Mouse (Mus musculus) limb, embryonic 11.5 days (tissue): Measurements from ENCODE around the gene Htr3b. TPM values are rescaled to one million over a fixed set of nuclear protein-coding genes. Genes with fewer than 3 reads are reported as not detected.

ENCODE experiments used
- polyA plus RNA-seq: library from polyadenylated mRNA; unstranded; fragments of >200 nt; fragmentation: Nextera tagmentation; extraction: Ambion mirVana; gene quantifications from 2 replicates; pipeline ENCODE4 v1.2.1, GENCODE M21; 2014

Htr3b gene
- polyA plus RNA-seq, 1 experiment from 2014 or later, result not detected

Other genes with a start within 250 kb of the Htr3b start
- 5.9 and 7.5 TPM in 2 replicates for gene Zbtb16, start 128.8 kb downstream of the Htr3b start, polyA plus RNA-seq
- gene Htr3a, start 53.9 kb downstream of the Htr3b start, polyA plus RNA-seq, result 0.19 and 0.40 TPM in 2 replicates
- 41.6 and 42.4 TPM in 2 replicates for gene Usp28, start 20.4 kb upstream of the Htr3b start, polyA plus RNA-seq
- 60.2 and 60.4 TPM in 2 replicates for gene Zw10, start 90.6 kb upstream of the Htr3b start, polyA plus RNA-seq
- 0.11 TPM in 1 of 2 replicates, not detected in the other for gene Tmprss5, start 116.3 kb upstream of the Htr3b start, polyA plus RNA-seq